Mouse (Mus musculus): ENCODE measurements around the gene Trmt61a. TPM values are rescaled to one million over a fixed set of nuclear protein-coding genes. Genes with fewer than 3 reads are reported as not detected.

The Trmt61a gene
- polyA plus RNA-seq, 1 experiment, result 21.6 TPM

GRCm38 (mm10) chr12:111720222-111720621, 42.3 kb downstream of the Trmt61a start:
- Histone ChIP-seq H3K4me1 (ENCODE audit: control insufficient read depth, insufficient read depth, low read length) (no peaks in the 10 kb centered on the region), H3K4me3 (replicated peaks; ENCODE audit: extremely low read depth, low read depth, low read length) (no peak overlapping the region)
- 88% methylated on average over 4 of the region's 4 CpGs for WGBS
- DNase-seq, result no peak
- TF ChIP-seq POLR2A (IDR thresholded peaks at IDR 0.05; ENCODE audit: borderline replicate concordance, extremely low read depth, low read depth, low read length) (no peak), CTCF (IDR thresholded peaks at IDR 0.05; ENCODE audit: insufficient read depth, low read length) (no peak)

GRCm38 (mm10) chr12:111722654-111723053, 44.7 kb downstream of the Trmt61a start:
- WGBS, result 70% methylated on average over 9 of the region's 9 CpGs
- H3K4me1 ChIP-seq (ENCODE audit: control insufficient read depth, insufficient read depth, low read length), result peaks cover 12% of the 10 kb centered on the region
- DNase-seq, result peak; percentile 37
- no peak overlapping the region for H3K4me3 ChIP-seq (replicated peaks; ENCODE audit: extremely low read depth, low read depth, low read length)
- TF ChIP-seq POLR2A (IDR thresholded peaks at IDR 0.05; ENCODE audit: borderline replicate concordance, extremely low read depth, low read depth, low read length) (no peak), CTCF (IDR thresholded peaks at IDR 0.05; ENCODE audit: insufficient read depth, low read length) (peak; percentile 69)

GRCm38 (mm10) chr12:111724638-111725337, 46.9 kb downstream of the Trmt61a start:
- TF ChIP-seq POLR2A (IDR thresholded peaks at IDR 0.05; ENCODE audit: borderline replicate concordance, extremely low read depth, low read depth, low read length), result no peak
- TF ChIP-seq CTCF (IDR thresholded peaks at IDR 0.05; ENCODE audit: insufficient read depth, low read length), result no peak
- 59% methylated on average over 6 of the region's 6 CpGs for WGBS
- Histone ChIP-seq H3K4me1 (ENCODE audit: control insufficient read depth, insufficient read depth, low read length) (peaks cover 12% of the 10 kb centered on the region), H3K4me3 (replicated peaks; ENCODE audit: extremely low read depth, low read depth, low read length) (no peak overlapping the region)
- DNase-seq, result no peak

- H3K4me1 ChIP-seq (ENCODE audit: control insufficient read depth, insufficient read depth, low read length), result peaks cover 12% of the 10 kb centered on the region
- no peak for DNase-seq
- no peak overlapping the region for H3K4me3 ChIP-seq (replicated peaks; ENCODE audit: extremely low read depth, low read depth, low read length)
- TF ChIP-seq CTCF (IDR thresholded peaks at IDR 0.05; ENCODE audit: insufficient read depth, low read length) (no peak), POLR2A (IDR thresholded peaks at IDR 0.05; ENCODE audit: borderline replicate concordance, extremely low read depth, low read depth, low read length) (no peak)
- 56% methylated on average over 12 of the region's 12 CpGs for WGBS
These were observed 47.6 kb downstream of the Trmt61a start for GRCm38 (mm10) chr12:111725338-111726121.

- DNase-seq, result no peak
- TF ChIP-seq CTCF (IDR thresholded peaks at IDR 0.05; ENCODE audit: insufficient read depth, low read length), result no peak
- TF ChIP-seq POLR2A (IDR thresholded peaks at IDR 0.05; ENCODE audit: borderline replicate concordance, extremely low read depth, low read depth, low read length), result no peak
- Histone ChIP-seq H3K4me1 (ENCODE audit: control insufficient read depth, insufficient read depth, low read length) (peaks cover 12% of the 10 kb centered on the region), H3K4me3 (replicated peaks; ENCODE audit: extremely low read depth, low read depth, low read length) (no peak overlapping the region)
- 41% methylated on average over 4 of the region's 4 CpGs for WGBS
These were observed 48.2 kb downstream of the Trmt61a start for GRCm38 (mm10) chr12:111726122-111726463.

- peaks cover 14% of the 10 kb centered on the region for H3K4me1 ChIP-seq (ENCODE audit: control insufficient read depth, insufficient read depth, low read length)
- 44% methylated on average over 1 of the region's 1 CpGs for WGBS
- TF ChIP-seq CTCF (IDR thresholded peaks at IDR 0.05; ENCODE audit: insufficient read depth, low read length) (no peak), POLR2A (IDR thresholded peaks at IDR 0.05; ENCODE audit: borderline replicate concordance, extremely low read depth, low read depth, low read length) (no peak)
- DNase-seq, result no peak
- H3K4me3 ChIP-seq (replicated peaks; ENCODE audit: extremely low read depth, low read depth, low read length), result no peak overlapping the region
These were observed 50.1 kb downstream of the Trmt61a start for GRCm38 (mm10) chr12:111727956-111728355.

- WGBS, result 31% methylated on average over 30 of the region's 30 CpGs
- peak; percentile 78 for DNase-seq
- Histone ChIP-seq H3K4me3 (replicated peaks; ENCODE audit: extremely low read depth, low read depth, low read length) (no peak overlapping the region), H3K4me1 (ENCODE audit: control insufficient read depth, insufficient read depth, low read length) (peaks cover 3% of the 10 kb centered on the region; the same call in 1 of the 2 replicates)
- peak; percentile 80 for TF ChIP-seq CTCF (IDR thresholded peaks at IDR 0.05; ENCODE audit: insufficient read depth, low read length)
- no peak for TF ChIP-seq POLR2A (IDR thresholded peaks at IDR 0.05; ENCODE audit: borderline replicate concordance, extremely low read depth, low read depth, low read length)
These were observed 54.2 kb downstream of the Trmt61a start for GRCm38 (mm10) chr12:111731822-111732807.

- 57% methylated on average over 5 of the region's 5 CpGs for WGBS
- TF ChIP-seq POLR2A (IDR thresholded peaks at IDR 0.05; ENCODE audit: borderline replicate concordance, extremely low read depth, low read depth, low read length) (no peak), CTCF (IDR thresholded peaks at IDR 0.05; ENCODE audit: insufficient read depth, low read length) (no peak)
- no peak for DNase-seq
- Histone ChIP-seq H3K4me3 (replicated peaks; ENCODE audit: extremely low read depth, low read depth, low read length) (no peak overlapping the region), H3K4me1 (ENCODE audit: control insufficient read depth, insufficient read depth, low read length) (peaks cover 3% of the 10 kb centered on the region; the same call in 1 of the 2 replicates)
These were observed 55.0 kb downstream of the Trmt61a start for GRCm38 (mm10) chr12:111732921-111733320.

Other genes with a start within 250 kb of the Trmt61a start
- 31.7 and 43.6 TPM in 2 replicates for gene Tnfaip2, start 235.6 kb upstream of the Trmt61a start, polyA plus RNA-seq (2012; rRNA removed)
- gene Gm266, start 192.3 kb upstream of the Trmt61a start, polyA plus RNA-seq (2012; rRNA removed), result 0.12 and 0.31 TPM in 2 replicates
- 48.5 and 68.3 TPM in 2 replicates for gene Eif5, start 140.1 kb upstream of the Trmt61a start, polyA plus RNA-seq (2012; rRNA removed)
- gene Mark3, start 103.6 kb upstream of the Trmt61a start, polyA plus RNA-seq (2012; rRNA removed), result 26.4 and 27.7 TPM in 2 replicates
- gene Ckb, start 5.8 kb upstream of the Trmt61a start, polyA plus RNA-seq (2012; rRNA removed), result 261 and 274 TPM in 2 replicates
- 21.4 and 21.9 TPM in 2 replicates for gene Bag5, start 35.2 kb downstream of the Trmt61a start, polyA plus RNA-seq (2012; rRNA removed)
- gene Apopt1, start 35.2 kb downstream of the Trmt61a start, polyA plus RNA-seq (2012; rRNA removed), result 22.5 and 30.9 TPM in 2 replicates
- 101 and 113 TPM in 2 replicates for gene Klc1, start 80.7 kb downstream of the Trmt61a start, polyA plus RNA-seq (2012; rRNA removed)
- gene Xrcc3, start 135.8 kb downstream of the Trmt61a start, polyA plus RNA-seq (2012; rRNA removed), result 3.2 and 3.6 TPM in 2 replicates
- gene Zfyve21, start 136.1 kb downstream of the Trmt61a start, polyA plus RNA-seq (2012; rRNA removed), result 79.8 and 83.4 TPM in 2 replicates
- gene Ppp1r13b, start 230.0 kb downstream of the Trmt61a start, polyA plus RNA-seq (2012; rRNA removed), result 32.0 and 34.1 TPM in 2 replicates

Measured in lung, adult 2 months (tissue).